In the genomic region with DNA sequence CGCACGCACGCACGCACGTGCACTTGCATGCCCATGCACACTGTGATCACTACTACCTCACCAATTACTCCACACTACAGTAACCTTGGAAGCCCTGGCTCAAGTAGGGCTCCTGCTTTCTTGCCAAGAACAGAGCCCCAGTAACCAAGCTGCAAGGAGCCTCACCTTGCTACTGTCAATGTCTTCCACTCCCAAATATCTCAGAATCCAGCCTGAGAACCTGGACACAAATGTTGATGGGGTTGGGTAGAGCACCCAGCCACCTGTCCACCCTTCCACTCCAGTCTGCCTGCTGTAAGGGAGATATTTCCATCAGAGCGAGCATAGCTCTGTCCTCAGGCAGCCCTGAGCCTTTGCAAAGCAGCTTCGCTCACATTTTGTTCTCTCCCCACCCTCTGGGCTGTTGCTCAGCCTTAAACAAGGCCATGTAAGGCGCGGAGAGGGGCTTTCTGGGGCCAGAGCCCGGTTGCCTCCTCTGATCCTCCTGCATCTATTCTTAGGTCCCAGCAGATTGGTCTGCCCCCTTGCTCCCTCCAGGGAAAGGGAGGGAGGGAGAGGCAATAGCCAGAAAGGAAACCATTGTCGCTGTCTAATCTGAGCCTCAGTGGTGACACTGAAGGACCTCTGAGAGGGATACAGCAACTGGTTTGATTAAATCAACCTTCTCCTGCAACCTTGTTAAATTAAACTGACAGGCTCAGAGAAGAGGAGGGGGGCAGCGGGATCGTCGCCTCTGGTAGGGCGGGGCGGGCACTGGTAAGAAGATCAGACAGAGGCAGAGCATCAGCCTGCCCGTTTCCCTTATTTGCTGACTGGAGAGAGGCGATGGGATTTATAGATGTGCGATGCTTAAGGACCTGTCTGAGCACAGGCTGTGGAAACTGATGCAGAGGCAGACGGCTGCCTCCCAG, we compare ENCODE assay signal across 9 mouse cellular contexts. TPM values are rescaled to one million over a fixed set of nuclear protein-coding genes. Genes with fewer than 3 reads are reported as not detected.
DNase-seq lines count a peak whose midpoint lies in the region; ATAC-seq and TF ChIP-seq lines count a peak whose summit lies in the region.
"Had no signal": no experiment of that assay in that cellular context is flagged by ENCODE, and none has a peak within 500 bp of the region (broad histone marks: within the 10 kb centered on the region; RNA-seq: fewer than 3 reads in every experiment).

No protein-coding gene starts in this region.

- TF ChIP-seq CTCF in cortical plate, adult 2 months (IDR thresholded peaks at IDR 0.05; ENCODE audit: extremely low read depth, insufficient read depth, low read length) = no peak

- no peaks in the 10 kb centered on the region for H3K36me3 ChIP-seq in liver, embryonic 11.5 days (ENCODE audit: control insufficient read depth, insufficient read depth, low read length)
- H3K36me3 ChIP-seq in liver, embryonic 12.5 days = no peaks in the 10 kb centered on the region
- H3K36me3 ChIP-seq in midbrain, embryonic 15.5 days (replicated peaks) = no peaks in the 10 kb centered on the region

- intact Hi-C loops in heart, postnatal 10 days (cut with DNase I) = no loop called here

- ATAC-seq in liver, embryonic 11.5 days (replicated peaks; ENCODE audit: low FRiP score) = no peak
- ATAC-seq in liver, embryonic 12.5 days = no peak
- ATAC-seq in midbrain, embryonic 15.5 days (replicated peaks) = peak; percentile 77
- no peak for ATAC-seq in megakaryocyte progenitor cell, adult 5-6 weeks (replicated peaks; ENCODE audit: poor library complexity)
- ATAC-seq: Patski had no signal

- peak overlapping the region; percentile 4; the same call in 1 of the 2 replicates for H3K4me2 ChIP-seq in liver, embryonic 11.5 days
- no peak overlapping the region for H3K4me2 ChIP-seq in liver, embryonic 12.5 days
- H3K4me2 ChIP-seq in midbrain, embryonic 15.5 days = peak overlapping the region; percentile 40

- peak; percentile 31 for DNase-seq in liver, embryonic 11.5 days (ENCODE audit: low spot score)
- DNase-seq in heart, postnatal 10 days = peak; percentile 73 to 82
- no peak for DNase-seq in kidney, postnatal 4 days
- DNase-seq in yolk sac, embryonic 10.5 days (ENCODE audit: low spot score) = no peak

- peaks cover 26% of the 10 kb centered on the region for H3K4me1 ChIP-seq in liver, embryonic 11.5 days (replicated peaks; ENCODE audit: control insufficient read depth, insufficient read depth, low read length)
- peaks cover 47% of the 10 kb centered on the region for H3K4me1 ChIP-seq in liver, embryonic 12.5 days
- peaks cover 20% of the 10 kb centered on the region for H3K4me1 ChIP-seq in cortical plate, adult 2 months (ENCODE audit: control insufficient read depth, insufficient read depth, low read length)
- peaks cover 24% of the 10 kb centered on the region for H3K4me1 ChIP-seq in midbrain, embryonic 15.5 days

- H3K9ac ChIP-seq in liver, embryonic 11.5 days (ENCODE audit: low read depth, low read length) = no peak overlapping the region
- no peak overlapping the region for H3K9ac ChIP-seq in liver, embryonic 12.5 days
- H3K9ac ChIP-seq in midbrain, embryonic 15.5 days = peak overlapping the region; percentile 11; the same call in 1 of the 2 replicates

- H3K9me3 ChIP-seq in liver, embryonic 11.5 days (ENCODE audit: control insufficient read depth, low read length) = no peaks in the 10 kb centered on the region
- no peaks in the 10 kb centered on the region for H3K9me3 ChIP-seq in liver, embryonic 12.5 days (replicated peaks)
- no peaks in the 10 kb centered on the region for H3K9me3 ChIP-seq in midbrain, embryonic 15.5 days

- no peak overlapping the region for H3K4me3 ChIP-seq in liver, embryonic 11.5 days (ENCODE audit: low read depth, low read length)
- H3K4me3 ChIP-seq in liver, embryonic 12.5 days = no peak overlapping the region
- H3K4me3 ChIP-seq in cortical plate, adult 2 months (ENCODE audit: insufficient read depth, low read length) = no peak overlapping the region
- H3K4me3 ChIP-seq in midbrain, embryonic 15.5 days = 0 out of 2 replicates have a peak overlapping the region, but pooled peaks have one; percentile 3

- H3K27ac ChIP-seq in liver, embryonic 11.5 days (ENCODE audit: low read depth, low read length) = no peak overlapping the region
- no peak overlapping the region for H3K27ac ChIP-seq in liver, embryonic 12.5 days
- peak overlapping the region; percentile 75 for H3K27ac ChIP-seq in cortical plate, adult 2 months (ENCODE audit: insufficient read depth, low read length)
- peak overlapping the region; percentile 76 for H3K27ac ChIP-seq in midbrain, embryonic 15.5 days

- 42% methylated on average over 20 of the region's 20 CpGs for WGBS in liver, embryonic 11.5 days
- 40% methylated on average over 20 of the region's 20 CpGs for WGBS in liver, embryonic 12.5 days (ENCODE audit: insufficient replicate concordance)
- 14% methylated on average over 20 of the region's 20 CpGs for WGBS in midbrain, embryonic 15.5 days

- peaks cover 28% of the 10 kb centered on the region for H3K27me3 ChIP-seq in liver, embryonic 11.5 days (replicated peaks; ENCODE audit: control insufficient read depth, insufficient read depth, low read length)
- peaks cover 65% of the 10 kb centered on the region for H3K27me3 ChIP-seq in liver, embryonic 12.5 days (replicated peaks)
- H3K27me3 ChIP-seq in midbrain, embryonic 15.5 days (replicated peaks) = no peaks in the 10 kb centered on the region

- TF ChIP-seq POLR2A in cortical plate, adult 2 months (IDR thresholded peaks at IDR 0.05; ENCODE audit: extremely low read depth, insufficient read depth, low read length) = no peak

RNA-seq across cellular contexts. Expression of a gene that starts 8.4 kb away (rescaled TPM):
- 41.0 and 45.9 TPM in 2 replicates for polyA plus RNA-seq in liver, embryonic 11.5 days (2014; fragmentation: Nextera tagmentation; extraction: Ambion mirVana)
- 31.6 and 34.4 TPM in 2 replicates for polyA plus RNA-seq in liver, embryonic 12.5 days (2016; fragmentation: Nextera tagmentation; extraction: Ambion mirVana)
- polyA plus RNA-seq in cortical plate, adult 2 months (2012; rRNA removed) = 9.1 and 9.4 TPM in 2 replicates
- total RNA-seq in heart, postnatal 10 days (2021) = 10 to 100 TPM; 13.0 to 13.3 TPM
- polyA plus RNA-seq in midbrain, embryonic 15.5 days (2015; fragmentation: Nextera tagmentation; extraction: Ambion mirVana) = 25.9 and 26.3 TPM in 2 replicates
- 23.4 and 30.4 TPM in 2 replicates for total RNA-seq in megakaryocyte progenitor cell, adult 5-6 weeks (2015)
- total RNA-seq in megakaryocyte progenitor cell, adult 5-6 weeks (2017) = 51.9 and 57.7 TPM in 2 replicates

RNA-seq across cellular contexts. Expression of a gene that starts 8.7 kb away (rescaled TPM):
- 0.23 and 0.36 TPM in 2 replicates for polyA plus RNA-seq in liver, embryonic 11.5 days (2014; fragmentation: Nextera tagmentation; extraction: Ambion mirVana)
- polyA plus RNA-seq in liver, embryonic 12.5 days (2016; fragmentation: Nextera tagmentation; extraction: Ambion mirVana) = 0.33 and 0.37 TPM in 2 replicates
- 71.9 and 75.2 TPM in 2 replicates for polyA plus RNA-seq in cortical plate, adult 2 months (2012; rRNA removed)
- 10 to 100 TPM; 27.1 to 34.8 TPM for total RNA-seq in heart, postnatal 10 days (2021)
- 4.8 and 6.0 TPM in 2 replicates for polyA plus RNA-seq in midbrain, embryonic 15.5 days (2015; fragmentation: Nextera tagmentation; extraction: Ambion mirVana)
- total RNA-seq in megakaryocyte progenitor cell, adult 5-6 weeks (2015) = 0.05 TPM in 1 of 2 replicates, not detected in the other
- 0.17 TPM in 1 of 2 replicates, not detected in the other for total RNA-seq in megakaryocyte progenitor cell, adult 5-6 weeks (2017)

Comparison
In these comparisons a context has a peak if more than half of its experiments do, and no peak if none do; other contexts are left out.
1. DNase-seq: peak in liver, embryonic 11.5 days (single experiment) and heart, postnatal 10 days (2 of 2); none in kidney, postnatal 4 days (0 of 2) and yolk sac, embryonic 10.5 days (single experiment).
2. H3K27ac ChIP-seq: peak in cortical plate, adult 2 months (single experiment) and midbrain, embryonic 15.5 days (single experiment); none in liver, embryonic 11.5 days (single experiment) and liver, embryonic 12.5 days (single experiment).
3. RNA of a gene that starts 8.7 kb away (polyA plus RNA-seq): 71.9 to 75.2 TPM in cortical plate, adult 2 months; 4.8 to 6.0 TPM in midbrain, embryonic 15.5 days, 0.33 to 0.37 TPM in liver, embryonic 12.5 days and 0.23 to 0.36 TPM in liver, embryonic 11.5 days; every median in the first group is over 10 times any median in the second.